Mouse (Mus musculus): Measurements from ENCODE around the gene Prr5l. TPM values are rescaled to one million over a fixed set of nuclear protein-coding genes. Genes with fewer than 3 reads are reported as not detected.

Prr5l gene
- polyA plus RNA-seq, 1 experiment from 2014 or later, result 22.8 TPM

GRCm38 (mm10) chr2:101862219-101863123 lies 20.4 kb downstream of the Prr5l start:
- 74% methylated on average over 15 of the region's 15 CpGs for WGBS
- Histone ChIP-seq H3K27ac (replicated peaks) (no peak overlapping the region), H3K4me3 (no peak overlapping the region), H3K27me3 (replicated peaks; ENCODE audit: low read depth, poor library complexity, severe bottlenecking) (no peaks in the 10 kb centered on the region), H3K4me1 (peaks cover 16% of the 10 kb centered on the region), H3K36me3 (replicated peaks) (no peaks in the 10 kb centered on the region), H3K9me3 (no peaks in the 10 kb centered on the region)
- DNase-seq (ENCODE audit: low spot score), result no peak

- Histone ChIP-seq H3K27me3 (replicated peaks; ENCODE audit: low read depth, poor library complexity, severe bottlenecking) (no peaks in the 10 kb centered on the region), H3K27ac (replicated peaks) (no peak overlapping the region), H3K36me3 (replicated peaks) (no peaks in the 10 kb centered on the region), H3K4me1 (peaks cover 20% of the 10 kb centered on the region), H3K9me3 (no peaks in the 10 kb centered on the region), H3K4me3 (no peak overlapping the region)
- 80% methylated on average over 3 of the region's 3 CpGs for WGBS
- no peak for DNase-seq (ENCODE audit: low spot score)
These were observed 21.8 kb downstream of the Prr5l start for GRCm38 (mm10) chr2:101860920-101861485.

- Histone ChIP-seq H3K36me3 (replicated peaks) (no peaks in the 10 kb centered on the region), H3K27me3 (replicated peaks; ENCODE audit: low read depth, poor library complexity, severe bottlenecking) (no peaks in the 10 kb centered on the region), H3K9me3 (no peaks in the 10 kb centered on the region), H3K27ac (replicated peaks) (no peak overlapping the region), H3K4me3 (no peak overlapping the region), H3K4me1 (peaks cover 7% of the 10 kb centered on the region)
- 55% methylated on average over 9 of the region's 9 CpGs for WGBS
- peak; percentile 25 for DNase-seq (ENCODE audit: low spot score)
These were observed 26.7 kb downstream of the Prr5l start for GRCm38 (mm10) chr2:101856174-101856573.

GRCm38 (mm10) chr2:101854792-101855191 lies 28.0 kb downstream of the Prr5l start:
- Histone ChIP-seq H3K36me3 (replicated peaks) (no peaks in the 10 kb centered on the region), H3K4me3 (no peak overlapping the region), H3K27ac (replicated peaks) (no peak overlapping the region), H3K4me1 (peaks cover 7% of the 10 kb centered on the region), H3K9me3 (no peaks in the 10 kb centered on the region), H3K27me3 (replicated peaks; ENCODE audit: low read depth, poor library complexity, severe bottlenecking) (no peaks in the 10 kb centered on the region)
- WGBS, result 82% methylated on average over 7 of the region's 7 CpGs
- DNase-seq (ENCODE audit: low spot score), result no peak

- WGBS, result 83% methylated on average over 7 of the region's 7 CpGs
- Histone ChIP-seq H3K4me1 (no peaks in the 10 kb centered on the region), H3K9me3 (no peaks in the 10 kb centered on the region), H3K4me3 (no peak overlapping the region), H3K27me3 (replicated peaks; ENCODE audit: low read depth, poor library complexity, severe bottlenecking) (no peaks in the 10 kb centered on the region), H3K27ac (replicated peaks) (no peak overlapping the region), H3K36me3 (replicated peaks) (no peaks in the 10 kb centered on the region)
- DNase-seq (ENCODE audit: low spot score), result no peak
These were observed 40.1 kb downstream of the Prr5l start for GRCm38 (mm10) chr2:101842756-101843155.

- no peak for DNase-seq (ENCODE audit: low spot score)
- Histone ChIP-seq H3K36me3 (replicated peaks) (no peaks in the 10 kb centered on the region), H3K27me3 (replicated peaks; ENCODE audit: low read depth, poor library complexity, severe bottlenecking) (no peaks in the 10 kb centered on the region), H3K9me3 (no peaks in the 10 kb centered on the region), H3K27ac (replicated peaks) (no peak overlapping the region), H3K4me3 (no peak overlapping the region), H3K4me1 (peaks cover 12% of the 10 kb centered on the region)
- WGBS, result 89% methylated on average over 9 of the region's 9 CpGs
These were observed 47.9 kb downstream of the Prr5l start for GRCm38 (mm10) chr2:101834816-101835523.

- no peaks in the 10 kb centered on the region for H3K27me3 ChIP-seq (replicated peaks; ENCODE audit: low read depth, poor library complexity, severe bottlenecking)
- H3K4me1 ChIP-seq, result peaks cover 22% of the 10 kb centered on the region
- H3K9me3 ChIP-seq, result no peaks in the 10 kb centered on the region
- no peak overlapping the region for H3K4me3 ChIP-seq
- WGBS, result 87% methylated on average over 9 of the region's 9 CpGs
- no peaks in the 10 kb centered on the region for H3K36me3 ChIP-seq (replicated peaks)
- no peak overlapping the region for H3K27ac ChIP-seq (replicated peaks)
- no peak for DNase-seq (ENCODE audit: low spot score)
These were observed 50.5 kb downstream of the Prr5l start for GRCm38 (mm10) chr2:101832361-101832760.

GRCm38 (mm10) chr2:101831851-101832250 lies 51.0 kb downstream of the Prr5l start:
- no peak overlapping the region for H3K4me3 ChIP-seq
- H3K4me1 ChIP-seq, result peaks cover 22% of the 10 kb centered on the region
- H3K9me3 ChIP-seq, result no peaks in the 10 kb centered on the region
- H3K27me3 ChIP-seq (replicated peaks; ENCODE audit: low read depth, poor library complexity, severe bottlenecking), result no peaks in the 10 kb centered on the region
- no peaks in the 10 kb centered on the region for H3K36me3 ChIP-seq (replicated peaks)
- 89% methylated on average over 5 of the region's 5 CpGs for WGBS
- H3K27ac ChIP-seq (replicated peaks), result no peak overlapping the region
- DNase-seq (ENCODE audit: low spot score), result no peak

- Histone ChIP-seq H3K4me3 (no peak overlapping the region), H3K27ac (replicated peaks) (no peak overlapping the region), H3K4me1 (peaks cover 22% of the 10 kb centered on the region), H3K27me3 (replicated peaks; ENCODE audit: low read depth, poor library complexity, severe bottlenecking) (no peaks in the 10 kb centered on the region), H3K36me3 (replicated peaks) (no peaks in the 10 kb centered on the region), H3K9me3 (no peaks in the 10 kb centered on the region)
- DNase-seq (ENCODE audit: low spot score), result no peak
- 59% methylated on average over 9 of the region's 9 CpGs for WGBS
These were observed 52.5 kb downstream of the Prr5l start for GRCm38 (mm10) chr2:101830186-101830915.

- WGBS, result 76% methylated on average over 4 of the region's 4 CpGs
- peaks cover 22% of the 10 kb centered on the region for H3K4me1 ChIP-seq
- no peak for DNase-seq (ENCODE audit: low spot score)
- H3K4me3 ChIP-seq, result no peak overlapping the region
- no peaks in the 10 kb centered on the region for H3K36me3 ChIP-seq (replicated peaks)
- H3K27me3 ChIP-seq (replicated peaks; ENCODE audit: low read depth, poor library complexity, severe bottlenecking), result no peaks in the 10 kb centered on the region
- H3K9me3 ChIP-seq, result no peaks in the 10 kb centered on the region
- no peak overlapping the region for H3K27ac ChIP-seq (replicated peaks)
These were observed 53.8 kb downstream of the Prr5l start for GRCm38 (mm10) chr2:101829013-101829412.

- 69% methylated on average over 5 of the region's 5 CpGs for WGBS
- no peak for DNase-seq (ENCODE audit: low spot score)
- Histone ChIP-seq H3K4me1 (peaks cover 22% of the 10 kb centered on the region), H3K9me3 (no peaks in the 10 kb centered on the region), H3K4me3 (no peak overlapping the region), H3K36me3 (replicated peaks) (no peaks in the 10 kb centered on the region), H3K27ac (replicated peaks) (0 out of 2 replicates have a peak overlapping the region, but pooled peaks have one; percentile 37), H3K27me3 (replicated peaks; ENCODE audit: low read depth, poor library complexity, severe bottlenecking) (no peaks in the 10 kb centered on the region)
These were observed 54.7 kb downstream of the Prr5l start for GRCm38 (mm10) chr2:101828057-101828643.

GRCm38 (mm10) chr2:101827626-101828025 lies 55.2 kb downstream of the Prr5l start:
- Histone ChIP-seq H3K9me3 (no peaks in the 10 kb centered on the region), H3K27ac (replicated peaks) (0 out of 2 replicates have a peak overlapping the region, but pooled peaks have one; percentile 37), H3K4me3 (no peak overlapping the region), H3K36me3 (replicated peaks) (no peaks in the 10 kb centered on the region), H3K27me3 (replicated peaks; ENCODE audit: low read depth, poor library complexity, severe bottlenecking) (no peaks in the 10 kb centered on the region), H3K4me1 (peaks cover 26% of the 10 kb centered on the region)
- WGBS, result 52% methylated on average over 5 of the region's 5 CpGs
- no peak for DNase-seq (ENCODE audit: low spot score)

Data from embryonic facial prominence, embryonic 10.5 days (tissue).